Mouse (Mus musculus) bone marrow, adult 2 months (tissue): ENCODE measurements at regions not wholly inside any gene's neighbourhood (a gene's known extent, or its start where the extent isn't known, plus 50 kb on each side); places are given as distances from the start of the nearest gene placed in this dataset.

Experiments
- H3K27ac ChIP-seq: fragments of 200-500 bp; 2 replicates; pipeline ENCODE4 v1.5.1; 2012; ENCODE audit warnings: low read depth, mild to moderate bottlenecking, control low read depth, inconsistent platforms, low read length; ENCODE audit not compliant: control insufficient read depth, poor library complexity, insufficient read depth
- H3K4me1 ChIP-seq: fragments of 200-500 bp; 2 replicates; pipeline ENCODE4 v1.6.1; 2011; ENCODE audit warnings: low read length; ENCODE audit not compliant: control insufficient read depth, insufficient read depth
- H3K4me3 ChIP-seq: fragments of 200-500 bp; replicated peaks from 2 replicates; pipeline ENCODE3; 2011; ENCODE audit warnings: mild to moderate bottlenecking, low read depth, low read length, control low read depth; ENCODE audit not compliant: control insufficient read depth
- CTCF ChIP-seq: fragments of 200-500 bp; IDR thresholded peaks from 2 replicates; pipeline ENCODE4 v1.5.1; 2011; ENCODE audit warnings: low read length, control low read depth; ENCODE audit not compliant: control insufficient read depth, insufficient read depth
- POLR2A ChIP-seq: fragments of 200-500 bp; IDR thresholded peaks from 2 replicates; pipeline ENCODE4 v1.6.1; 2011; ENCODE audit warnings: low read depth, mild to moderate bottlenecking, control low read depth, low read length, borderline replicate concordance; ENCODE audit not compliant: control insufficient read depth
- WGBS: fragments of 180-500 bp; shearing (Covaris S2); methylation state at CpG from one replicate; pipeline ENCODE4 v1.1.7; 2018; 5-methylcytosine and 5-hydroxymethylcytosine counted together

DNA sequence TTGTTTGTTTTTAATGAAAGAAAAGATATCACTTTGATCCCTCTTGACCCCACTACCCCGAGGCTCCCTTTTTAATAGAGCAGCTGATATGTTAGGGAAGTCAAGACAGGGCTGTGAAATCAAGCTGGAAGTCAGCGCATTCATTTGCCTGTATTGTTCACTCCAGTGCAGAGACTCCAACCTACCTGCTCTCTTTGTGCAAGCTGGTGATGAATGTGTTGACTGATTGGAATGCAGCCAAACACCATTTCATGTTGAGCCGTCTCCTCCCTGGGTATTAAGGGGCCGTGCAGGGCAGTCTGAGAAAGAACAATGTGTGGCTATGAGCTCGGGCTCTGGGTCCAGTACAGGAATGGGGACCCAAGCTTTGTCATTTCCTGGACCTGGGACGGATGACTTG lies 557.4 kb upstream of the Zfp462 start:
- WGBS = 65% methylated on average over 6 of the region's 6 CpGs
- no peaks in the 10 kb centered on the region for H3K4me1 ChIP-seq
- no peak overlapping the region for H3K4me3 ChIP-seq
- H3K27ac ChIP-seq = no peak overlapping the region
- TF ChIP-seq CTCF (no peak), POLR2A (no peak)

DNA sequence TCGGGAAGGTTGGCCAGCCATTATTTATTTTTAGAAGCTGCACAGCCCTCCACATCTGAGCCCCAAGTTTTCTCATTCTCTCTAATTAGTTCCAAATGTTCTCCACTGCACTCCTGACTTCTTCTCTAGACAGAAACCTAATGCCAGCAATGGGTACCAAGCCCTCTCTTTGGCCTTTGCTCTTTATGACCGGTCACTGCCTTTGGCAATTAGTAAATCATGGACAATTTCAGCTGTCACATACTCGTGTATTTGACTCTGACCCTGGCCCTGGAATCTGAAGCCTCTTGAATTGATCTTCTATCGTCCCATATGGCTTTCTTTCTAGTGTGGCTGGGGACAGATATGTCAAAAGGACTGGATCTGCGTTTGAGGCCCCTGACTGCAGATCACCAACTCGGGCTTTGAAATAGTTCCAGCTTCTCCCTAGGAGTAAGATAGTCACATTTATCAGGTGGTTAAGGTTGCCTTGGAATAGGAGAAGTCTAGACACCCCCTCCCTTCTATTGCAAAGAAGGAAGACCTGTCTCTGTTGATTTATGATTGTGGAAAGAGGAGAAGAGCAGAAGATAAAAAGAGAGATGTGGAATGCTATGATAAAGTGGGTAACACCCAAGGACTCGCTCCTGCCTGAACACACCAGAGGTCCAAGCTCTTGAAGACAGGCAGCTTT lies 553.2 kb upstream of the Zfp462 start:
- no peak for TF ChIP-seq CTCF
- no peak for TF ChIP-seq POLR2A
- Histone ChIP-seq H3K27ac (no peak overlapping the region), H3K4me1 (no peaks in the 10 kb centered on the region), H3K4me3 (no peak overlapping the region)
- WGBS = 74% methylated on average over 7 of the region's 7 CpGs

DNA sequence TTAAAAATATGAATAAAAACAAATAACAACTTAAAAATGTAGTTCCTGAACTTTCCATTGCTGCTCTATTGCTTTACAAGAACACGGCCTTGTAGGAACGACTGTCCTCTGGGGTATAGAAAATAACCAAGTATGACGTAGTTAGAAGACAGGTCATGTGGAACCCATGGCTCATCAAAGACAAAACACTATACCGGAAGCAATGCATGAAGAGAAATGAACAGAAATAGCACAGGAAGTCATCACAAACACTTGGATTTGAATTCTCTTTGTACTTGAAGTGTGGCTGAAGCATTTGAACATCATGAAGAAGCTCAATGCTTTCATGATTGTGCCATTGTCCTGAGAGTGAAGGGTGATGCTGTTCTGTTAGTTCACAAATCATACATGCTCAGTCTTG lies 538.7 kb upstream of the Zfp462 start:
- no peak overlapping the region for H3K4me3 ChIP-seq
- WGBS = 75% methylated on average over 4 of the region's 4 CpGs
- TF ChIP-seq CTCF (no peak), POLR2A (no peak)

DNA sequence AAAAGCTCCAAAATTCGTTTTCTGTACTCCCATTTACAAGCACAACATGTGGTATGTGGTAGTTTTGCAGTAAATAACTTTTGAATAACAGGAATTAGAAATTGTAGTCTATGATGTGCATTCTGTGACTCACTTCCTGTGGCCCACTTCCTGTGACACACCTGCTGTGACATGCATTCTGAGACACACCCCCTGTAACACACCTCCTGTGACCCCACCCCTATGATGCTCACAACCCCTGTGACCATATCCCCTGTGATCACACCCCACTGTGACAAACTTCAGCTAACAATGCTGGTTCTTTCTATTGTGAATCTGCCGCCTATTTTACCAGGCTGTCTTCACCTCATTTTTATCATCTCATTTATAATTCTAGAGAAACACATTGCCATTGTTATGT lies 536.9 kb upstream of the Zfp462 start:
- no peak overlapping the region for H3K4me3 ChIP-seq
- 52% methylated on average over 2 of the region's 2 CpGs for WGBS
- H3K27ac ChIP-seq = no peak overlapping the region
- no peaks in the 10 kb centered on the region for H3K4me1 ChIP-seq
- TF ChIP-seq CTCF (no peak), POLR2A (no peak)

More for the DNA sequence above, 538.7 kb upstream of the Zfp462 start:
- H3K27ac ChIP-seq = no peak overlapping the region
- H3K4me1 ChIP-seq = no peaks in the 10 kb centered on the region

DNA sequence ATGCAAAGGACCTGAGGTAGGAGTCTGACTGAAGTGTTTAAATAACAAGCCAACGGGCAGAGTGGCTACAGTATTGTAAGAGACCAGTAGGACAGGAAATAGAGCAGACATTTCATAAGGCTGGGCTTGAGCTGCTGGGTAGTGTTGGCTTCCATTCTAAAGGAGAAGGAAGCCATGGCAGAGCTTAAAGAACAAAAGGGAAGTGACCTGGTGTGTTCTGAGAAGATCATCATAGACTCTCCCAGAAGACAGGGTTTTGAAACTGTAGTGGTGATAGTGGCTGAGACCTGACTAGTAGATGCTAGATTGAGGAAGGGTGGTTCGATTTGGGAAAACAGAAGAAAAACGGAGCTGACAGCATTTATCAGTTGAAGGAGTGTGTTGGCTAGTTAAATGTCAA lies 514.1 kb upstream of the Zfp462 start:
- H3K4me3 ChIP-seq = no peak overlapping the region
- WGBS = 34% methylated on average over 3 of the region's 3 CpGs
- TF ChIP-seq POLR2A (no peak), CTCF (no peak)

DNA sequence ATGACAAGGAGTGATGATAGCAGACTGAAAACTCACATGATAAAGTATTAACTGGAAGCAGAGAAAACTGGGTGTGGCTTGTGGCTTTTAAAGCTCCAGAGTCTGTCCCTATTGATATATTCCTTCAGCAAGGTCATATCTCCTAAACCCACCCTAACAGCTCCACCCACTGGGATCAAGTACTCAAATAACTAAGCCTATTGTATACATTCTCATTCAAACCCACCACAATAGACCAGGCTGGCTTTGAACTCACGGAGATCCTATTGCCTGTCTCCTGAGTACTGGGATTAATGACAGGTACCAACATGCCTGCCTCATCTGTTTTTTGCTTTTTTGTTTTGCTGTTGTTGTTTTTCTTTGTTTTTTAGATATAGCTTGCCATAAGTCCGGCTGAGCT lies 484.3 kb upstream of the Zfp462 start:
- Histone ChIP-seq H3K4me1 (no peaks in the 10 kb centered on the region), H3K27ac (no peak overlapping the region), H3K4me3 (no peak overlapping the region)
- WGBS = 76% methylated on average over 2 of the region's 2 CpGs
- TF ChIP-seq POLR2A (no peak), CTCF (no peak)

More for the DNA sequence above, 514.1 kb upstream of the Zfp462 start:
- Histone ChIP-seq H3K4me1 (peaks cover 1% of the 10 kb centered on the region; the same call in 1 of the 2 replicates), H3K27ac (no peak overlapping the region)

DNA sequence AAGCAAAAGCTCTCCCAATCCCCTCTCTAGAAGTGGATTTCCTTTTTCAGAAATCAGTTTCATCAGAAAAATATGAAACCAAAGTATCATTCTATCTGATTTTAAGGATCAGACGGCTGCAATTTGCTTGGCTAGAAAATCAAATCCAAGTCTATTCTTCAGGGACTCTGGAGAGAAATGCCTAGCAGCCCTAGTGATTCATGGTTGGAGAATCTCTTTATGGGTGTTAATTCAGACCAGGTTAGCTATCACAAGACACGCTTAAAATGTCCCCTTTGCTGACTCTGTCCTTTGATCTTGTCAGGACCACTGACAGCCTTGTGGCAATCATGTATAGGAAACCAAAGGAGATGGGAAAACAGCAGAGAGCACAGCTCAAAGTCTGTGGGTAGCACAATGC lies 475.7 kb upstream of the Zfp462 start:
- WGBS = 70% methylated on average over 2 of the region's 2 CpGs
- Histone ChIP-seq H3K4me3 (no peak overlapping the region), H3K4me1 (no peaks in the 10 kb centered on the region), H3K27ac (no peak overlapping the region)
- TF ChIP-seq CTCF = no peak
- no peak for TF ChIP-seq POLR2A

DNA sequence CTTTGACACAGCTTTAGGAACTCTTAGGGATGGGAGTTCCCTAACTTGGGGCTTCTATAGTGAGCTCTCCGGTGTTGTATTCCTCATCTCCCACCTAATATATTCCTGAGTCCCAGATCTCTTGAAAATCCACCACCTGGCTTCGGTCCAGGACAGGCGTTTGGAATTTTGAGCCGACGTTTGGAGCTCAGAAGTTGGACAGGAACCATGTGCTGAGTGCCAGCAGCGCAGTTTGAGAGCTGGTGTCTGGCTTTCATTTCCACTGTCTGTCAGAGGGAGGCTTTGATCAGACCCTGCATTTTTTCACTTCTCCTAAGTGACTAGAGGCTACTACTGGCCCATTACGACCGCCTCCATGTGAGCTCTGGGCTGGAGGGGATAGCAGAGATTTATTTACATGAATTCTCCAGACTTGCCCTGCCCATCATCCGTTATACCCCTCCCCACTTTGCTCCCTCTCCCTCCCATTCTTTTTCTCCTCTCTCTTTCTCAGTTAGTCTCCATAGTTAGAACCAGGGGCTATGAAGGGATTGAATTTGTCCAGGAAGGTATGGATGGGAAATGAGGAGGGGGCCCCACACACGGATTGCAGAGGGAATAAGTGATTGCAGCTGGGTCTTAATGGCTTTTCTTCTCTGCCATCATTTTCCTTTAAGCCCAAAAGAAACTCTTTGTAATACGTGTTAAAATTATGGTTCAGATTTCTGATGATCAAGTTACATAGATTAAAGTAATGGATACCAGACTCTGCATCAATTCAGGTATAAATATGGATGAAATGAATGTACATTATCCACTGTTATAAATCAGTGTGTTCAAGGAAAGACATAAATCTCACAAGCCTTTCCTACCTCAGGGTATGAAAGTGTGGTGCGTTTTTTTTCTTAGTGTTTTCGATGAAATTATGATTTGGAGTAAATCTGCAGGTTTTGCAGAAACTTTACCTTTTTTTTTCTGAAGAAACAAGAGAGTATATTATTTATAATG lies 474.5 kb upstream of the Zfp462 start:
- TF ChIP-seq CTCF = no peak
- TF ChIP-seq POLR2A = no peak
- no peaks in the 10 kb centered on the region for H3K4me1 ChIP-seq
- no peak overlapping the region for H3K4me3 ChIP-seq
- no peak overlapping the region for H3K27ac ChIP-seq
- WGBS = 67% methylated on average over 13 of the region's 13 CpGs
